Mouse (Mus musculus) erythroblast, embryonic 14.5 days (primary cell): ENCODE data around the gene Ctsw.

Experiments used
- GATA1 ChIP-seq: IDR thresholded peaks from 2 replicates; pipeline ENCODE4 v1.6.1; 2012; ENCODE audit warnings: low read length, inconsistent platforms, mixed read lengths
- TAL1 ChIP-seq: IDR thresholded peaks from 3 replicates; pipeline ENCODE4 v1.6.1; 2012; ENCODE audit warnings: low read length, inconsistent platforms, mixed read lengths

DNA sequence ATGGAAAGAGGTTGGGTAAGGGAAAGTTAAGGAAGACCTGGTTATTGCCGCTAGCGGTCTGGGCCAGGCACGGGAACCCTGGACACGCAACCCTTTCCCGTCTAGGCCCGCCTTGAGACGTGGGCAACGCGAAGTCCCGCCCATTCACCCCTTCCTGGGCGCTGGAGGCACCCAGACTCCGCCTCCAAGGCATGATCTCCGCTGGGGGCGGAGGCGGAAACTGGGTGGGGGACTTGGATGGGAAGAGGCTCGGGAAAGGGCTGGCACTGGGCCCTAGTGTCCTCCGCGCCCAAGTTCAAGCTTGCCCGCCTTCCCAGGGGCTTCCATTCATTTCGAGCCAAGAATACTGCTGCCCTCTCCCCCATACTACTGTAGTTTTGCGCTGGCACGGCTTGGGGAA lies 5.4 kb upstream of the Ctsw start, which contains the start of gene Efemp2:
- TF ChIP-seq GATA1 (no peak), TAL1 (no peak)
